Mouse (Mus musculus) left cerebral cortex, postnatal 36 days (tissue): Measurements from ENCODE around the gene C1galt1c1. TPM values are rescaled to one million over a fixed set of nuclear protein-coding genes. Genes with fewer than 3 reads are reported as not detected.
A peak's percentile ranks its signal among the peaks of the same experiment; 100 is the strongest.

Experiments
- DNase-seq, 2 experiments: peaks; one replicate each; pipeline ENCODE4 v3.0.0; 2021 to 2022; ENCODE audit warnings: low spot score in 2 of 2, mixed read lengths in 1 of 2
- intact Hi-C: fragments of 180-260 bp; cut with DNase I; formaldehyde crosslinking; loops from one replicate; pipeline ENCODE4 v1.15.1; 2025
- total RNA-seq, 2 experiments: library from RNA; stranded (reverse); gene quantifications; 2 replicates each; pipeline ENCODE4 v1.2.3; 2021

Gene C1galt1c1
- 10 to 100 TPM; 20.9 to 25.7 TPM for total RNA-seq

DNA sequence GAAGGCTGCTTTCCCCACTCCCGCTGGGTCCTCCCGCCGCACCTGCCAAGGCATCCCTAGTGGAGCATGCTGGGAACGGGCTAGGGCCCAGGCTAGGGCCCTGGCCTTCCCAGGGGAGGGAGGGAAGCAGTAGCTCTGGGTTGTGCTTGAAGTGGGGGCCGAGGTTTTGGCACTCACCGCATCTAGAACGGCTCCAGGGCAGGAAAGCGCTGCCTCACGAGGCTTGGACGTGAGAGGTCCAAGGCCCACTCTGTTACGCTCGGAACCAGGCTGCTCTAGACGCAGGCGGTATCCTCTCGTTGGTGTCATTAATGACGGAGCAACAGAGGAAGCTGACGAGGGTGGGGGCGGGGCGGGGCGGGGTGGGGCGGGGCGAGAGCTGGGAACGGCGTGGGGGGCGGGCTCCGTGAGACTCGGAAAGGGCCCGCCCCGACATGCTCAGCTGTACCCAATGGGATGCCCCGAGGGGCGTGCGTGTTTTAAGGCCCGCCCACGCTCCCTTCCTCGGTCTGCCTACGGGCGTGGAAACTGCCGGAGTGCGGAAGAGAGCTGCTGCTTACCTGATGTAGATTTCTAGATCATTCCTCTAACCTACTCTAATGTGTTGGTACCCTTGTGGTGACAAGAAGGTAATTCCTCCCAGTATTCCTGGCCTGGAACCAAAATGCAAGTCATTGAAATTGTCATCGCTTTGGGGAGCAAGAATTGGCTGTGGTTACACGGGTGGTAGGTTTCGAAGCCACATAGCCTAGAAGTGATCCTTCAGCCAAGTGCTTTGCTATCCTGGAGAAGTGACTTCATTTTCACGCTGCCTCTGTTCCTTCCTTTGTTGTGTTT, at the start of gene C1galt1c1:
Gene C1galt1c1 (minus strand): TSS at position 287 of the 837 bp plus-strand sequence.
- DNase-seq: peak; percentile 87
- intact Hi-C loops: loop anchor here (2.0 kb wide), 1 partner anchor 34 kb away; the partner anchor contains the start of gene Mcts1

DNA sequence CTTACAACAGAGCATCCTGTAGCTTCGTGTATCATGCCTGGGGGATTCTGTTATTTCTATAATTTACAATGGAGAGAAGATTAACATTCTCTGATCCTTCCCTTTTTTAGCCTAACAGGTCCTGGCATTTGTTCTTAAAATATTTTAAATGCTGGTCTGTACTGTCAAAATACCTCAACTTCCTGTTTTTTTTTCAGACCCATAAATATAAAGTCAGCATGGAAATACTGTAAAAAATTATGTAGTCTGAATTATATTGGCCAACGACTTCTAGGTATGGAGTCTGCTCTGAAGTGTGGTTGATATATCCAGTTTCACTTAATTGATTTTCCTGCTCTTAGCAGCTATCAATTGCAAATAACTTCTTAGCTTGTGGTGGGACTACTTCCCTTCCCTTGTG, 47.1 kb upstream of the C1galt1c1 start:
- intact Hi-C loops: no loop called here
- no peak for DNase-seq

- no peak for DNase-seq
Measured at GRCm38 (mm10) chrX:38669111-38669903, 34.4 kb upstream of the C1galt1c1 start.

DNA sequence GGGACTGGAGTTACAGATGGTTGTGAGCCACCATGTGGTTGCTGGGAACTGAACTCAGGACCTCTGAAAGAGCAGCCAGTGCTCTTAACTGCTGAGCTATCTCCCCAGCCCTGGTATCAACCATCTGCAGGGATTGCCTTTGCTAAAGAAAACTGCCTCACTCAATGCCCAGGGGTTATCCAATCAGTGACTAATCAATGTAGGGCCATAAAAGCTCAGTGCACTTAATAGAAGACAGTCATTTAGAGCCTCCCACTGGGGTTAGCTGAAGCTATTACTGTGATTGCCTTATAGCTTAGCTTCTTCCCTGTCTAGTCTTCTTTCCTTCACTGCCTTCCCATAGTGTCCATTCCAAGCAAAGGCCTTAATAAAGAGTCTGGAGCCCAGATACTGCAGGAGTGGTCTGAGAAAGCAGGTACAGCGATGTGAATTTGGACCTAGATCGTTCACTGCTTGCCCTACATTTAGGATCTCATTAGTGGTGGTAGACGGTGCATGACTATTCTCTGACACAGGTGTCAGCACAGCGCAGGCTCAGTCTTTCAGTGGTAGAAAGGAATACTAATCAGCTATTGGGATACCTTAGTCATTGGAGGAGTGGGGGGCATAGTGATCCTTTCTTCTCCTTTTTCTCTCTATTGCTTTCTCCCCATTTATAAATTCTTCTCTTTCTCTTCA, 21.5 kb upstream of the C1galt1c1 start:
- intact Hi-C loops: no loop called here
- no peak for DNase-seq

More at GRCm38 (mm10) chrX:38669111-38669903, 34.4 kb upstream of the C1galt1c1 start:
- intact Hi-C loops: no loop called here

- intact Hi-C loops: no loop called here
- DNase-seq: no peak
Measured at GRCm38 (mm10) chrX:38654681-38655080, 19.8 kb upstream of the C1galt1c1 start.

DNA sequence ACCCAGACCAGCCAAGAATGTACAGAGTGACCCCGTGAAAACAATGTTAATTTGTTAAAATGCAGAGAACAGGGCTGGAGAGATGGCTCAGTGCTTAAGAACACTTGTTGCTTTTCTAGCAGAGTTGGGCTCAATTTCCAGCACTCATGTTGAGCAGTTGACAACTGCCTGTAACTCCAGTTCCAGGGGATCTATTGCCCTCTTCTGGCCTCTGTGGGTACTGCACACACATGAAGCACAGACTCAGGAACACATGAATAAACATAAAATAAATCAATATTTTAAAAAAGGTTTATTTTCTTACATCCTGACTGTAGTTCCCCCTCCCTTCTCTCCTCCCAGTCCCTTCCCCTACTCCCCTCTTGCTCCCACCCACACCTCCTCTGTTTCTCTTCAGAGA, 18.3 kb upstream of the C1galt1c1 start:
- DNase-seq: no peak
- intact Hi-C loops: no loop called here

DNA sequence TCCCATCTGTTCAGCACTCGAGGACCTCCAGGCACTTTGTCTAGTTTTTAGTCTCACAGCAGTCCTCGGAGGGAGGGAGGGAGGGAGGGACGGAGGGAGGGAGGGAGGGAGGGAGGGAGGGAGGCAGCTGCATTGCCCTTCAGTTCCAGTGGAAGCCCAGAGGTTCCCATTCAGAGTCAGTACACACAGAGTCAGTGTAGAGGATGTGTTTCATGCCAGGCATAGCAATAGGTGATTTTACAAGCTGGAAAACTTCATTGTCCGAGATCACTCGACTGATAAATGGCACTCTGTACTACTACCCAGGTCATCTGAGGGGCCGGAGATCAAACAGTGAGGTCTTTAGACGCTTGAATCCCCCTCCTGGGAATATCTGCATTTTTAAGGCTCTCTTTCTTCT, 16.3 kb upstream of the C1galt1c1 start:
- no peak for DNase-seq
- intact Hi-C loops: no loop called here

DNA sequence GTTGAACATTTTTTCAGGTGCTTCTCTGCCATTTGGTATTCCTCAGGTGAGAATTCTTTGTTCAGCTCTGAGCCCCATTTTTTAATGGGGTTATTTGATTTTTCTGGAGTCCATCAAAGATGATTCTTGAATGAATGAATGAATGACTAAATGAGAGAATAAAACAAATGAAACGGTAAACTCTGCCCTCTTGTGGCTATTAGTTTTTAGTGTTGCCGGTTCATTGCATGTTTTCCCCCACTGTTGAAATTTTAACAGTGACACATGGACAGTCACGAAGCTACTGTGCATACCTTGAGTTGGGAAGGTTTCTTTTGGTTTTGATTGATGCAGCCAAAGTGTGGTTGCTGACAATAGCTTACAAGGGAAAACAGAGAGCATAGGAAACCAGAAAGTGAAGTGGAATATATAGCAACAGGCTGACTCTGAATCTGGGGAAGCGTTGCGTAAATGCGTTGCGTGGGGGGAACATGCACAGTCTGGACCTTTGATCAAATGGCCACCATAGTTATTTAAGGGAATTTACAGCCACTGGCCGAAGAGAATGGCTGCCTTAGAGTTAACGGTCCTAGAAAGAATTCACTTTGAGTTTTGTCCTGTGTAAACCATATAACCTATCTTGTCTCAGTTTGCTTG, 15.6 kb upstream of the C1galt1c1 start:
- intact Hi-C loops: no loop called here

GRCm38 (mm10) chrX:38642183-38642582, 7.3 kb upstream of the C1galt1c1 start:
- intact Hi-C loops: no loop called here
- no peak for DNase-seq

More for the DNA sequence above, 15.6 kb upstream of the C1galt1c1 start:
- DNase-seq: no peak

GRCm38 (mm10) chrX:38641435-38641834, 6.5 kb upstream of the C1galt1c1 start:
- intact Hi-C loops: no loop called here
- DNase-seq: no peak

DNA sequence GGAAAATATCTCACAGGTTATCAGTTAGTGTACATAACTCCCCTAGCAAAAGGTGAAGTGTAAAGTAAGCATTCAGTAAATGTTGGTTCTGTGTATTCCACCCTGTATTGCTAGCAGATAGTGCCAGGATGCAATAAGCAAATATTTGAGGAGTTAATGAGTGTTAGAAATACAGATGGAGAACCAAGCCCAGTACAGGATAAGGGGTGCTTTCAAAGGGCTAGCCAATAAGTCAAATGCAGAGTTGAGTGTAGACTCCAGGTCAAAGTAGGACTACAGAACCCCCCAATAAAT, 698 bp upstream of the C1galt1c1 start:
- intact Hi-C loops: loop anchor here (2.0 kb wide), 1 partner anchor 35 kb away; the partner anchor contains the start of gene Mcts1

GRCm38 (mm10) chrX:38600995-38601369, 33.9 kb downstream of the C1galt1c1 start:
- DNase-seq: peak in 1 of 2 experiments; percentile 15
- intact Hi-C loops: loop anchor here (2.0 kb wide), 2 partner anchors 34 to 36 kb away; partner anchors contain the start of gene C1galt1c1

More for the DNA sequence above, 698 bp upstream of the C1galt1c1 start:
- no peak for DNase-seq

DNA sequence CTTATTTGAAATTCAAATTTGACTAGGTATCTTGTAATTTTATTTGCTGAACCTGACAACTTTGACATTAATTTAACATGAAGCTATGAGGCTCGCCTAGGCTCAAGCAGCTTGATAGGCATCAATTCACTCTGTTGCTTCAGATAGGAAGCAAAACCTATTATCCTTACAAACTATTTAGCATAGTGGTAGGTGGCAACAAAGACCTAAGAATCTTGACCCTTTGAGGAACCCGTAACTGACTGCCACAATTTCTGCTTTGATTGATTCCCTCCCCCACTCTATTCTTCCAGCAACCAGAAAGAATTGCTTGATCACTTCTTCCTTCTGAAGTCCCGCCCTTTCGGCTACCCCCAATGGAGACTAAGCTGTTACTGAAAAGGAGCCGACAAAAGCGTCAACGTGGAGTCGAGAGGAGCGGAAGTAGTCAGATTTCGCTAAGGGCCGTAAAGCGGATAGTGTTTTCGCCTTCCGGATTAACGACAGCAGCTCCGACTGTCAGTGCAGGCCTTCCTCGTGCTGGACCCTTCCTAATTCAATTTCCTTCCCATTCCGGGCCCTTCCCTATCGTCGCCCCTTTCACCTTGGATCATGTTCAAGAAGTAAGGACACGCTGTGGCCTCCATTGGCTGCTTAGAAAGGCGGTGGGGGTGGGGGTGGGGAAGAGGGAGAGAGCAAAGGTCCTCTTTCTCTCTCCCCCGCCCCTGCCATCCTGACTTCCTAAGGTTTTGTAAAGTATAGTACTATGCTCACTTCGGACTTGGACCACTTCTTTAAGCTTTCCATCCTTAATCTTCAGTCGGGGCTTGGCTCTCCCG, 34.5 kb downstream of the C1galt1c1 start, which contains the start of gene Mcts1:
Gene Mcts1 (plus strand): TSS at position 402 of the 818 bp plus-strand sequence.
- intact Hi-C loops: loop anchor here (2.0 kb wide), 2 partner anchors 34 to 36 kb away; partner anchors contain the start of gene C1galt1c1
- DNase-seq: peak; percentile 69 to 72

- intact Hi-C loops: no loop called here
- no peak for DNase-seq
Measured at GRCm38 (mm10) chrX:38593180-38593889, 41.6 kb downstream of the C1galt1c1 start.

GRCm38 (mm10) chrX:38591749-38592148, 43.1 kb downstream of the C1galt1c1 start:
- no peak for DNase-seq
- intact Hi-C loops: no loop called here

GRCm38 (mm10) chrX:38589827-38590226, 45.1 kb downstream of the C1galt1c1 start:
- no peak for DNase-seq
- intact Hi-C loops: no loop called here

DNA sequence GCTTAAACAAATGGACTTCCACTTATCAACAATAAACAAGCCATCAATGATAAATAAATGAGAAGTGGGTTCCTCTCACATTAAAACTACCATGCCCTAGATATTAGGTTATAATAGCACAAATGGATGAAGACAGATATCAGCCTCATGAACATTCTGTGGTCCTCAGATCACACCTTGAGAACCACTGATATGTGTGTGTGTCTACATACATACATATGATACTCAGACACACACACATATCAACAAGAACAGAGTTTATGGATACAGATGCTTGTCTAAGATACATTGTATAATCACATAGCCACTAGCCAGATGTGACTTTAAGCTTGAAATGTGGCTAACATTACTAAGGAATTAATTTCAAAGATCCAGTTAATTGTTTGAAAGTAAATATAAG, 51.6 kb downstream of the C1galt1c1 start:
- no peak for DNase-seq
- intact Hi-C loops: no loop called here

GRCm38 (mm10) chrX:38581140-38581539, 53.7 kb downstream of the C1galt1c1 start:
- intact Hi-C loops: no loop called here

More at GRCm38 (mm10) chrX:38581140-38581539, 53.7 kb downstream of the C1galt1c1 start:
- no peak for DNase-seq
